Mouse (Mus musculus) kidney, postnatal 14 days (tissue): ENCODE data around the gene Ift57.

Experiments
- DNase-seq: peaks from one replicate; pipeline ENCODE4 v3.0.0; 2022; ENCODE audit warnings: mixed read lengths

Gene Ift57

GRCm38 (mm10) chr16:49760517-49761203 lies 61.6 kb downstream of the Ift57 start:
- no peak for DNase-seq

GRCm38 (mm10) chr16:49761981-49762380 lies 62.9 kb downstream of the Ift57 start:
- no peak for DNase-seq

- DNase-seq, result peak; percentile 52
Measured at GRCm38 (mm10) chr16:49766326-49766725, 67.3 kb downstream of the Ift57 start.

DNA sequence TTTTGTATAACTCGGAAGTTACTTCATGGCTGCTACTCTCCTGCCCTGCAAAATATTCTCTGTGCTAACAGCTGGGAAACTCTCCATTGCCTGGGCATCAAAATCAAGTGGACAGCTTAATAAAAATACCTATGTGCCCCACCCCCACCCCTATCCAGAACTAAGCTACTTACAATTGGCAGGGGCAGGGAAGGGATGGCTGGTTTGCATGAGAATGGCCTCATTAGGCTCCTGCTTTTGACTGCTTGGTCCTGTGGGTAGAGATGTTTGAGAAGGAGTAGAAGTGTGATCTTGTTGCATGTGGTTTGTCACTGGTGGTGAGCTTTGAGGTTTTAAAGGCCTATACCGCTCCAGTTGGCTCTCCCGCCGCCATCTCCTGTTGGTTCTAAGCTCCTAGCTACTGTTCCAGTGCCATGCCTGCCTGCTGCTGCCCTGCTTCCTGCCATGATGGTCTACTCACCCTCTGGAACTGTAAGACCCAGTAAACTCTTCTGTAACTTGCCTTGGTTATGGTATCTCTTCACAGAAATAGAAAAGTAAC lies 69.5 kb downstream of the Ift57 start:
- no peak for DNase-seq

- DNase-seq, result no peak
Measured at GRCm38 (mm10) chr16:49769831-49770261, 70.8 kb downstream of the Ift57 start.

- no peak for DNase-seq
Measured at GRCm38 (mm10) chr16:49770320-49771189, 71.5 kb downstream of the Ift57 start.

- no peak for DNase-seq
Measured at GRCm38 (mm10) chr16:49771609-49772396, 72.8 kb downstream of the Ift57 start.

DNA sequence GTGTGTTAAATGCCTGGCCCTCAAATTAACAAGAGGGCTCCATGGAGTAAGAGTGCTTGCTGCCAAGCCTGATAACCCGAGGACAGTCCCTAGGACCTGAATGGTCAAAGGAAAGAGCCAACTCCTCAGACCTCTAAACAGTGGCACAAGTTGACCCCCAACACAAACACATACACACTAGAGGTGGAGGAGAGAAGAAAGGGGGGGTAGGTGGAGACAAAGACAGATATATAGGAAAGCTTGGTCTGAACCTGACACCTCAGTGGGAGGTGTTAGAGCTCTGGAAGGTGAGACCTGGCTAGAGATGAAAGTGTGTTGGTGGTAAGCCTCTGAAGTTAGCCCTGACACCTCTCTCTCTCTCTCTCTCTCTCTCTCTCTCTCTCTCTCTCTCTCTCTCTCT lies 73.5 kb downstream of the Ift57 start:
- DNase-seq, result no peak

- no peak for DNase-seq
Measured at GRCm38 (mm10) chr16:49773068-49773467, 74.0 kb downstream of the Ift57 start.

DNA sequence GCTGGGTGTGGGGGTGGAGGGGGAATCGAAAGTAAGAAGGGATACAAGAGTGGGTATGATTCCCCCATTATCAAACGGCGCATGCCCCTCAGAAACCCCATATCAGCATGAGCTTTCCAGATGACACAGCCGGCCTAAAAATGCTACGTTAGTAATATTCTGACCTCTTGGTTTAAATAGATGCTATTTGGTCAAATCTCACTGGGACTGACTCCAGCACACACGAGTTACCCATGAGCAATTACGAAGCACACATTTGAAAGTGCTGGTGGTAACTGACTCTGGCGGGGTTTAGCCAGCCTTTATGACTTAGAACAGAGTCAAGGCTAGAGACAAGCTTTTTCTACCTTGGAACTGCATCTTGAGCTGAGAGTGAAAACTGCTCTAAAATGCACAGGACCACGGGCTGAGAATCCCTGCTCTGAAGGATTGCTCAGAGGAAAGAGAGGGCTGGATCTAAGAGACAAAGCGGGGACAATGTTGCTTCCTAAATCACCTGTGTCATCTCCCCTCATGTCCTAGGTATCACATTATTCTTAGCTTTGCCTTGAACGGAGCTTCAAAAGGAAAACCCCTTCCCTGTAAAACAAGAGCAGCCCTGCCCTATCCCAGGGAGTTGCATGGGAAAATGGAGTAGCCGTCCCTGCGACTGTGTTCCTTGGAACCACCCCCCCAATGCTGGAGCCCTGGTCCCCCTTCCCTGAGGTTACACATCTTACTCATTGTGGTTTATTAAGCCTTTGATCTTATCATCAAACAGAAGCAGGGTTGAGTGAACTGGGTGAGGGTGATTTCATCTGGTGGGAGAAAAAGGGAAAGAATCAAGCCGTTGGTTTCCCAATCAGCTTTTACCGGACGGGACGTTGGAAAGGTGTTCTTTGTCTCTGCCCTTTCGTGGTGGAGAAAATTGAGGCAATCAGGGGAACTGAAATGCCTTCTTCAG lies 75.3 kb downstream of the Ift57 start:
- no peak for DNase-seq

GRCm38 (mm10) chr16:49775002-49775966 lies 76.3 kb downstream of the Ift57 start:
- no peak for DNase-seq

DNA sequence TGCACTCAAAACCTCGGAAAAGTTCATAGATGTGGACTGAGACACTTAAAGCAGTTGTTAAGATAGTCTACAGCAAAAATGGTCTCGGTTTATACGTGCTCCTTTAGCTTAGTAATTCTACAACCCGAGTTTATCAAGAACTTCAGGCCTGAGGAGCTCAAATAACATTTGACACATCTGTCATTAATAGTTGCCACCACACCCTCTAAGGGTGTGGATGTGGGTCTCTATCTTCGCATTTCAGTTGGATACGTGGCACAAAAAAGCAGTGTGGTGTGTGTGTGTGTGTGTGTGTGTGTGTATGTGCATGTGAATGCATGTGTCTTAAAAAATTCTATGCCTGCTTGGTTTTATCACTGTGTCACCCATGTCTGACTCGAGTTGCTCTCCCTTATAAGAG lies 77.9 kb downstream of the Ift57 start:
- no peak for DNase-seq

DNA sequence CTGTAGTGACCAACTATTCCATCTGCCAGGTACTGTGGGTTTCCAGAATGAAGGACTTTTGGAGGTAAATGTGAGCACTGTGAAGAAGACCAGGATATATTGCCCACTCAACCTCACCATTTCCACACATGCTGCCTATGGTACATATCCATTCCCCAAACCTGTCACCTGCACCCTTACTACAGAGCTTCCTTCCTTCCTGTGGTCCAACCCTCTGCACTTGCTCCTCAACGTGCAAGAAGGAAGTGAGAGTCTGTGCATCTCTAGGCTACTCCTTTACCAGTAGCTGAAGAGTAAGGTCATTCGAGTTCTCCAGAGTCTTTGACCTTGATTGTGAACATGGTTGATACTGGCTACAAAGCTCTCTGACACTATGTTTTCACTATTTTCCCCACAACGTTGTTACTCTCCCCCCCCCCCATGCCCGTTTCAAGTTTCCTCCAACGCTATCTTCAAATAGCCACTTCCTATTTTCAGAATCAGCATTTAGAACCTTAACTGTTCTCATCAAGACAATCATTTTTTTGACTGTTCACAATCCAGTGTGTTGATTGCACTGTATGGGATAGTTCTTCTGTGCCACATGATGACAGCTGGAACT lies 82.6 kb downstream of the Ift57 start:
- no peak for DNase-seq

- DNase-seq, result no peak
Measured at GRCm38 (mm10) chr16:49783369-49783768, 84.3 kb downstream of the Ift57 start.

GRCm38 (mm10) chr16:49786116-49786515 lies 87.1 kb downstream of the Ift57 start:
- DNase-seq, result no peak

DNA sequence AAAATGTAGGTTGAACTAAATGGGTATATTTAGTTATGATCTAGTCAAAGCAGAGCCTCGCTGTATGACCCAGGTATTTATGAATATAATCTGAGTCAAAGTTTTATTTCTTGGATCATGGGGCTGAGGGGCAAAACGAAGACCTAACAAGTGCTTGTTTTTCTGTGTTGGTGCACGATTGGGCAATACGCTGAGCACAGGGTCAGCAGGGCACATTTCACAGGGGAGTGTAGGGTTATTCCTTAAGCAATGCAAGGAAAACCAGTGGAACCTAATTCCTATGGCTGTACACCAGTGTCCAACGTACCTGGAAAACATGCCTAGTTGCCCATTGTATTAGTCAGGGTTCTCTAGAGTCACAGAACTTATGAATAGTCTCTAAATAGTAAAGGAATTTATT lies 88.7 kb downstream of the Ift57 start:
- DNase-seq, result no peak

DNA sequence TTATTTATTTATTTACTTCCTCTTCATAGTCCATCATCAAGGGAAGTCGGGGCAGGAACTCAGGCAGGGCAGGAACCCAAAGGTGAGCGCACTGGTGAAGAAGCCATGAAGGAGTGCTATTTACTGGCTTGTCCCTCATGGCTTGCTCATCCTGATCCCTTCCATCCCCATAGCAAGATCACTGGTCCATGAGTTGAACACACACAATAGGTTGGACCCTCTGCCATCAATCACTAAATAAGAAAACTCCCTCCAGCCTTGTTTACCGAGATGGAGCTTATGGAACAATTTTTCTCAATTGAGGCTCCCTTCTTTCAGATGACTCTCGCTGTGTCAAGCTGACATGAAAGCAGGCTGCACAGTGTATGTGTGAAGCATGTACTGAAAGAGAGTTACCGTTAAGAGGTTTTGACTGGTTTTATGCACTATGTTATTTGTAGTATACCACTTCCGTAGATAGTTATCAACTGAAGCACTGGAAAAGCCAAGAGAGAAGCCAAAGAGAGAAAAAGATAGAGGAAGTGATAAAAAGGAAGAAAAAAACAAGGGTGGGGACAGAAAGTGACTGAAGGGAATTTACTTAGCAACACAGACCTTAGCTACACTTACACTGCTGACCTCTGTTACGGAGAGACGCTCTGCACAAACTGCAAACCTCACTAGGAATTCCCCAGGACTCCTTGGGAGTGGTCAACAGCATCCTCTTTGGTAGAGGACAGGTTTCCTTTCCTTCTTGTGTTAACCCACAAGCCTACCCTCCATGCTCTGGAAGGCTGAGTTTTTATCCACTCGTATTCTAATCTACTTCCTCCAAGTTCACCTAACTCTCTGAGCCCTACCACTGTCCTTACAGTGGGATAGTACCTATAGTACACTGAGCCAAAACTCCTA lies 91.8 kb downstream of the Ift57 start:
- no peak for DNase-seq

DNA sequence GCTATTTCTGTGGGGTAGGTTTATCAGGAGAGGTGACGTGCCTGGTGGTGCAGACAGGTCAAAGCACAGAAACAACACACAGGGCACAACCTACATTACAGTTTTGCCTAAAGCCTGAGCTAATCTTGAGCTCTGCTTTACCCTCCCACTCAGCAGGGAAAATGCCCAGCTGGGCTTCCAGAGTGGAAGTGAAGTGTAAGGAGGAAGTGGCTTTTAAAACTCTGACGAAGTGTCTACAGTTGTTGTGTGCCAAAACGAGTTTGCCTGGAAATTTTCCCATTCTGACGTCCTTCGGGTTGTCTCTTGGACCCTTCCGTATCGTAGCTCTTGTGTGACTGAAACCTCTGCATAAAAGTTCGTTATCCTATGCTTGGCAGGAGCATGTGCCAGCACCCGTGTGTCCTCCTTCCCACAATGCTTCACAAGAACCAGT lies 93.4 kb downstream of the Ift57 start:
- peak; percentile 46 for DNase-seq

- no peak for DNase-seq
Measured at GRCm38 (mm10) chr16:49793596-49793995, 94.6 kb downstream of the Ift57 start.
